Mouse (Mus musculus) right cerebral cortex, adult 18-20 months (tissue): ENCODE results near the gene Slx4ip.

ENCODE experiments used
- DNase-seq: peaks from one replicate; pipeline ENCODE4 v3.0.0; 2022; ENCODE audit warnings: mixed read lengths

Slx4ip gene

GRCm38 (mm10) chr2:137067479-137068110, 176.6 kb downstream of the Slx4ip start:
- peak; percentile 19 for DNase-seq

GRCm38 (mm10) chr2:137073473-137074312, 182.7 kb downstream of the Slx4ip start:
- peak; percentile 24 for DNase-seq

GRCm38 (mm10) chr2:137074313-137074620, 183.2 kb downstream of the Slx4ip start:
- DNase-seq: no peak

- no peak for DNase-seq
Observed at GRCm38 (mm10) chr2:137078771-137079170, 187.8 kb downstream of the Slx4ip start.

- no peak for DNase-seq
Observed at GRCm38 (mm10) chr2:137079721-137080320, 188.8 kb downstream of the Slx4ip start.

GRCm38 (mm10) chr2:137080468-137080867, 189.4 kb downstream of the Slx4ip start:
- DNase-seq: no peak

GRCm38 (mm10) chr2:137081001-137081400, 190.0 kb downstream of the Slx4ip start:
- DNase-seq: no peak

- no peak for DNase-seq
Observed at GRCm38 (mm10) chr2:137082896-137083620, 192.0 kb downstream of the Slx4ip start.

GRCm38 (mm10) chr2:137085257-137085656, 194.2 kb downstream of the Slx4ip start:
- DNase-seq: no peak

GRCm38 (mm10) chr2:137086621-137087395, 195.8 kb downstream of the Slx4ip start:
- DNase-seq: no peak

- no peak for DNase-seq
Observed at GRCm38 (mm10) chr2:137087705-137088104, 196.7 kb downstream of the Slx4ip start.

GRCm38 (mm10) chr2:137091766-137092522, 200.9 kb downstream of the Slx4ip start:
- no peak for DNase-seq

- no peak for DNase-seq
Observed at GRCm38 (mm10) chr2:137092523-137093297, 201.7 kb downstream of the Slx4ip start.

- no peak for DNase-seq
Observed at GRCm38 (mm10) chr2:137093298-137093630, 202.2 kb downstream of the Slx4ip start.

- DNase-seq: no peak
Observed at GRCm38 (mm10) chr2:137094301-137094700, 203.3 kb downstream of the Slx4ip start.

- no peak for DNase-seq
Observed at GRCm38 (mm10) chr2:137096981-137097460, 206.0 kb downstream of the Slx4ip start.

GRCm38 (mm10) chr2:137098269-137099035, 207.4 kb downstream of the Slx4ip start:
- no peak for DNase-seq

- no peak for DNase-seq
Observed at GRCm38 (mm10) chr2:137099211-137099734, 208.3 kb downstream of the Slx4ip start.

GRCm38 (mm10) chr2:137101074-137101473, 210.1 kb downstream of the Slx4ip start:
- no peak for DNase-seq

GRCm38 (mm10) chr2:137107203-137107602, 216.2 kb downstream of the Slx4ip start:
- no peak for DNase-seq
